Mouse (Mus musculus) liver, postnatal 0 days (tissue): ENCODE measurements around the gene Mctp1.

ENCODE experiments used
- CTCF ChIP-seq: sonication (generic); IDR thresholded peaks from 2 replicates; pipeline ENCODE4 v1.5.1; 2016; ENCODE audit warnings: antibody characterized with exemption, low read depth
- EP300 ChIP-seq: IDR thresholded peaks from 2 replicates; pipeline ENCODE4 v1.6.1; 2016; ENCODE audit warnings: antibody characterized with exemption, low read depth, mild to moderate bottlenecking

DNA sequence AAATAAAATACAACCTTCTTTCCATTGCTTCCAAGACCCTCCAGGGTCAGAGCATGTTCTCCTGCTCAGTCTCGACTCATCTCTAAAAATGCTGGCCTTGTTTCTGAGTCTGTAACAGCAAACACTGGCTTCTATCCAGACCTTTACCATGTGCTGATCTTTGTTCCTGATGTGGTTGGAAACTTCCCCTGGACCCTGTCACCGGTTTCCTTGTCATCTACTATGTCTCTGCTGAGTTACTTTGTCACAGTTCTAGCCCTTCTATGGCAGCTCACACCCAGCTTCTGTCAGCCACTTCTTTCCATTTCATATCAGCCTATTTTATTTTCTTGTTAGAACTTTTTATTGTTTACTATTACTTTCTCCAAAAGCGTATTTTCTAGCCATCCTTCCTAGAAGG lies 177.3 kb downstream of the Mctp1 start:
- TF ChIP-seq CTCF = no peak
- no peak for TF ChIP-seq EP300
